Mouse (Mus musculus): ENCODE results near the gene Rgs8. TPM values are rescaled to one million over a fixed set of nuclear protein-coding genes. Genes with fewer than 3 reads are reported as not detected.

The Rgs8 gene
- total RNA-seq (2023), result not detected

GRCm38 (mm10) chr1:153652938-153653623 is at the start of gene Rgs8:
Rgs8 (plus strand) TSS chr1:153653025.

GRCm38 (mm10) chr1:153740145-153740544 is 87.3 kb downstream of the Rgs8 start, which contains the start of gene Rgs16:
Rgs16 (plus strand) TSS chr1:153740349.

DNA sequence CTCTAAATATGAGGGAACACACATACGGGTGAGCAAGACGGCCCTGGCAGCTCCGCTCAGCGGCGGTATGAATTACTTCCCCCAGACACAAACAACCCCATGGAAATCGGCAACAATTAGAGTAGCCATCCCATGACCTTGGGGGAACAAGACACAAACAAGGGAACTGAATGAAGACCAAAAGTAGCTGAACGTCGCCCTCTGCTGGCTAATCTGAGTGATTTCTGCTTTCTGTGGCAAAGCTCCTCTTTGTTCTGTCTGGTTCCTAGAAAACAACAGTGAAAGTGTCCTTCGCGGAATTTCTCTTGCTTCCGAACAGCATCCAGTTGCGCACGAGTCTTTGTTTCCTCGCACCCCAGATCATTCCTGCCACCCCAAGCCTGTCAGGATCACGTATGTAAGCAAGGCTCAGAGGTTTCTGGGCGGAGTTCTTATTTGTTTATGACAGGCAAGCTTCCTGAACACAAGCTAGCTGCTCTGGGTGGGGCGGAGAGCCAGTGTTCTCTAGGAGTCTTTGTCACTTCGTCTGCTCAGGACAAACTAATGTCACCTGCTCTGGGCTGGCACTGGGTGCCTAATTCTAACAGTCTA is 96.5 kb downstream of the Rgs8 start, which contains the start of gene Rnasel:
Rnasel (plus strand) TSS at position 216 of the 591 bp plus-strand sequence.

Other genes starting within 250 kb of the Rgs8 start
- not detected for gene Shcbp1l, start 227.9 kb upstream of the Rgs8 start, total RNA-seq (2023)
- gene Dhx9, start 165.4 kb upstream of the Rgs8 start, total RNA-seq (2023), result 274 TPM
- 0.56 TPM for gene Npl, start 103.0 kb upstream of the Rgs8 start, total RNA-seq (2023)
- 8.5 TPM for gene Rgs16, start 87.3 kb downstream of the Rgs8 start, total RNA-seq (2023)
- gene Rnasel, start 96.4 kb downstream of the Rgs8 start, total RNA-seq (2023), result 29.7 TPM
- gene Rgsl1, start 191.1 kb downstream of the Rgs8 start, total RNA-seq (2023), result not detected
- not detected for gene Teddm1b, start 221.3 kb downstream of the Rgs8 start, total RNA-seq (2023)
- not detected for gene Teddm1a, start 238.7 kb downstream of the Rgs8 start, total RNA-seq (2023)
- 118 TPM for gene Glul, start 246.9 kb downstream of the Rgs8 start, total RNA-seq (2023)
- 1.8 TPM for gene Teddm2, start 247.2 kb downstream of the Rgs8 start, total RNA-seq (2023)

Measured in CD4-positive naive resting alpha-beta T cell, adult 57 days (primary cell).